Mouse (Mus musculus) ZHBTc4 (cell line): ENCODE data around the gene Bpifb3.

Experiments used
- DNase-seq: peaks from one replicate; pipeline ENCODE4 v3.0.0-alpha.2; 2011; ENCODE audit warnings: low read depth, low spot score

The Bpifb3 gene

DNA sequence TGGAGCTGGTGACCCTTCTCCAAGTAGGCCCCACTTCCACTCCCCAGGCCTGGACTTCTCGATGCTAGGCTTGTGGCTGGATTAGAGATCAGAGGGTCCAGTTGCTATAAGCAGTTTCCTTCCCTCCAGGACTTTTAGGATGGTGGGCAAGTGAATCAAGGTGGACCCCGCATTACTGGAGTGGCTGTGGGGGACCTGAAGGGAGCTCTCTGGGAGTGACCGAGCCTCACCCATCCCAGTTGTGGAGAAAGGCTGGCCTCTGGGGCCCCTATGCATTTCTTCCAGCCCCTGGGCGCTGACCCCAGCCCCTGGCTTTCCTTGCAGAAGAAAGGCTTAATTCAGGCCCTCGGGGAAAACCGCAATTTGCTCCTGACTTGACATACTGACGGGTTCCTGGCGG is at the start of gene Bpifb3:
Bpifb3 (plus strand) TSS at position 301 of the 400 bp plus-strand sequence.
- no peak for DNase-seq

DNA sequence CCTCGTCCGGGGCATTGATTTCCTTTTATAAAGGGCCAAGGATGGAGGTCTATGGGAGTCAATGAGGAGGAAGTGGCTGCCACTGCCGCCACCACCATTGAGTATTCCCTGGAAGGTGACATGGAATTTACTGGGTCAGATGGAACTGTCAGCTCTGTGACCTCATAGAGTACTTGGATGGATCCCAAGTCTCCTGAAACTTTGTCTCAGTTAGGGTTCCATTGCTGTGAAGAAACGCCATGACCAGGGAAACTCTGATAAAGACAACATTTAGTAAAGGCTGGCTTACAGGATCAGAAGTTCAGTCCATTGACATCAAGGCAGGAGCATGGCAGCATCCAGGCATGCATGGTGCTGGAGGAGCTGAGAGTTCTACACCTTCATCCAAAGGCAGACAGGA is 47.0 kb upstream of the Bpifb3 start, which contains the start of gene Sun5:
Sun5 (minus strand) TSS at position 101 of the 400 bp plus-strand sequence.
- no peak for DNase-seq

GRCm38 (mm10) chr2:153874745-153875144 is 43.3 kb upstream of the Bpifb3 start, which contains the start of gene Bpifb2:
TSS of gene Bpifb2 (plus strand) at chr2:153875045.
- no peak for DNase-seq

GRCm38 (mm10) chr2:153899111-153899510 is 18.9 kb upstream of the Bpifb3 start:
- no peak for DNase-seq

GRCm38 (mm10) chr2:153900088-153900487 is 17.9 kb upstream of the Bpifb3 start, which contains the start of gene Bpifb6:
TSS of gene Bpifb6 (plus strand) at chr2:153900388.
- DNase-seq = no peak

DNA sequence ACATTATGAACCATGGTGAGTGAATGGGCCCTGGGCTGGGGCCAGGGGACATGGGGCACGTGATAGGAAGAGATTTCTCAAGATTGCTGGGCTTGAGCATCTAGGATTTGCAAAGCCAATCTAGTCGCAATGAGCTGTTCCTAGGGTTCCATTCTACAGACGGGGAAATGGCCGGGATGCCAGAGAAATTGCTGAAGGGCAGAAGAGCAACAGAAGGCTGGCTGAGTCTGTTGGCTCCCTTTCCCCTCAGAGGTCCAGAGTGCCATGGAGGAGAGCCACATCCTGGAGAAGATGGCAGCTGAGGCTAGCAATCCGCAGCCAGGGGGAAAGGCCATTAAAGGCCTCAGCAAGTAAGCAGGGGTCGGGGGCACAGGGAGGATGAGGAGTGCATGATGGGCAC is 15.3 kb upstream of the Bpifb3 start:
- DNase-seq = no peak

DNA sequence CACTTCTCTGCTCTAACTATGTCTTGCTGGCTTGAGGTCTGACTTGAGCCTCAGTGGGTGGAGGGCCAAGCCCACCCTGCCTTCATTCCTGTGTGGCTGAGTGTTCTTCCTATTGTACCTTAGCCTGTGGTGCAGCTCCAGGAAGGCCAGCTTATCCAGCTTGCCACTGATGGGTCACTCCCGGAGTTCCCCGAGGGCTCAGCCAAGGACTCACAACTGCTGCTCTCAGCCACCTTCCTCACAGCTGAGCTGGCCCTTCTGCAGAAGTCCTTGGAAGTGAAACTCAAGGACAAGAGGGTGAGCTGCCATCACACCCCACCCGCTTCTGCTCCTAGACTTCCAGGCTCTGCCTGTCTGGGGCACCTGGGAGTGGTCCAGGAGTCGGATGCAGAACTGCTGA is 11.4 kb upstream of the Bpifb3 start:
- DNase-seq = no peak

DNA sequence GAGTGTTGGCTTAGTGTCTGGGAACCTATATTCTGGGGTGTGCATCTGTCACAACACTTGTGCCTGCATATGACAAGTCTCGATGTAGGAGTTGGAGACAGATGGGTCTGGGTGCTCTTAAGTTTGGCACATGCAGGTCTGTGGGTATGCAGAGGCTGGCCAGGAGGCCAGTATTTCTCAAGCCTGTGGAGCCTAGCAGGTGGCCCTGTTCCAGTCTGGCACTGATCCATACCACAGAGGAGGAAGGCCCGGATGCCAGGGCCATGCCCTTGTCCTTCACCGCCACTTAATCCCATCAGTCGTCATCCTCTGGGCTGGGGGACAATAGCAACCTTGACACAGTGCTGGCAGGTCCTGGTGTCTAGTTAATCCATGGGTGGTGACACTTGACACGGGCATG is 3.9 kb upstream of the Bpifb3 start:
- DNase-seq = no peak

- DNase-seq = no peak
These were observed 3.2 kb downstream of the Bpifb3 start for GRCm38 (mm10) chr2:153921246-153921645.

GRCm38 (mm10) chr2:153929871-153930413 is 11.9 kb downstream of the Bpifb3 start:
- DNase-seq = peak; percentile 82

DNA sequence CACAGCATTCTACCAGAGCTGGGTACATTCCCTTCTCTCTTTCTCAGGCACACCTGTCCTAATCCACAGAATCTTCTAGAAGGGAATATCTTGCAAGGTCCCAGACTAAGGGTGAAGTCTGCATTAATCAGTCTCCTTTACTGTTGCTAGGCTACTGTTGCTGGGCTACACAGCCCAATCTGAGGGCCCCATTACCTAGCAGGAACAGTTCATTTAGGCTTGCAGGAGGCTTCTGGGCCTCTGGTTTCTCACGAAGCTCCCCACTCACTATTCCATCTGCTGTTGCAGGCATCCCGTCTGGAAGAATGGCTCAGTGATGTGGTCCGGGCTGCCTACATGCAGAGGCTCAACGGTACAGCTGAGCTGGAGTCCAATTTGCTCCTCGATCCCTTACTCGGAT is 13.1 kb downstream of the Bpifb3 start:
- no peak for DNase-seq

GRCm38 (mm10) chr2:153933311-153933710 is 15.3 kb downstream of the Bpifb3 start:
- no peak for DNase-seq

DNA sequence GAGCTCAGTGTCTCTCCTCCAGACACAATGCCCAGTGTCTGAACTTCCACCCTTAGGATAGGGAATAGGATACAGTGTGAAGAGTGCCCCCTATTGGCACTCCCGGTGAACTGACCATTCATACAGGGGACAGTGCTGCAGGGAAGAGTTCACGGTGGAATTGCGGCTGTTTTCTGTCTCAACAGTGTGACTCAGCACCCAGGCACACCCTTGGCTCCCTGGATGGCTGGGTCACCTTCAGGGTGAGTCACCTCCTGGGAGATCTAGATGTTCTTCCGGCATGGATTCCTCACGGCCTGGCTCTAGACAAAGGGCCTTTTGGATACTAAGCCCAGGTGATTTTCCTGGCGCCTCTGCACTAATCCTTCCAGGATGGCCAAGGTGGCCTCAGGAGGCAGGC is 17.3 kb downstream of the Bpifb3 start:
- peak; percentile 81 for DNase-seq

GRCm38 (mm10) chr2:153937843-153938242 is 19.8 kb downstream of the Bpifb3 start, which contains the start of gene Bpifb4:
TSS of gene Bpifb4 (plus strand) at chr2:153938212.
- no peak for DNase-seq

DNA sequence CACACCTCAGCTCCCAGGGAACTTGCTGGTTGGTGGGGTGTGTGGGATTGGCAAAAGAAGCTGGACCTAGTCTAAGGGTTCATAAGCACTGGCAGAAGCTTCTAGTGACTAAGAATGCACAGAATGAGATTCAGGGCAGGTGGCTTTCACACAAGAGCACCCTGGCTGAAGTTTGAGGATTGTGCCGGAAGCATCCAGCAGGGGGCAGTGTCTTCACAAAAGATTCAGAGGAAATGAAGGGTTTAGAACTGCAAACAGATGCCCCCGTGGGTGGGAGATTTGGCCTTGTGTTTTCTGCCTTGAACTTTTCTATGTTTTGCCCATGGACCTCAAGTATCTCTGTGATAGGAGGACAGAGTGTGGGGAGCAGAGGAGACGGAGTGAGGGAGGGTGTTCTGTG is 25.5 kb downstream of the Bpifb3 start:
- peak; percentile 77 for DNase-seq

DNA sequence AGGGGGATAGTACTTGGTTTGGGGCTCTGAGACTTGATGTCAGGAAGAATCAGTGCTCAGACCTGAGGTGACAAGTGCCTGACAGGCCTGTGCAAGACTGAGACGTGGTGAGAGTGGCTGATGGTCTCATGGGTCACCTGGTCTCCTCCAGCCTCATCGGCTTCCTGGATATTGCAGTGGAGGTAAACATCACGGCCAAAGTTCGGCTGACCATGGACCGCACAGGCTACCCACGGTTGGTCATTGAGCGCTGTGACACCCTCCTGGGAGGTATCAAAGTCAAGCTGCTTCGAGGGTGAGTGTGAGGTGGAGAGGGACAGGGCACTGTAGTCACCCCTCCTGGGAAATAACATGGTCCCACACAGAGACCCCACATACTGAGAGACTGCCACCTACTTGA is 26.5 kb downstream of the Bpifb3 start:
- DNase-seq = no peak

GRCm38 (mm10) chr2:153952897-153953296 is 34.9 kb downstream of the Bpifb3 start:
- peak; percentile 87 for DNase-seq

- peak; percentile 94 for DNase-seq
These were observed 35.8 kb downstream of the Bpifb3 start for GRCm38 (mm10) chr2:153953836-153954235.

GRCm38 (mm10) chr2:153962821-153963331 is 44.8 kb downstream of the Bpifb3 start:
- no peak for DNase-seq

DNA sequence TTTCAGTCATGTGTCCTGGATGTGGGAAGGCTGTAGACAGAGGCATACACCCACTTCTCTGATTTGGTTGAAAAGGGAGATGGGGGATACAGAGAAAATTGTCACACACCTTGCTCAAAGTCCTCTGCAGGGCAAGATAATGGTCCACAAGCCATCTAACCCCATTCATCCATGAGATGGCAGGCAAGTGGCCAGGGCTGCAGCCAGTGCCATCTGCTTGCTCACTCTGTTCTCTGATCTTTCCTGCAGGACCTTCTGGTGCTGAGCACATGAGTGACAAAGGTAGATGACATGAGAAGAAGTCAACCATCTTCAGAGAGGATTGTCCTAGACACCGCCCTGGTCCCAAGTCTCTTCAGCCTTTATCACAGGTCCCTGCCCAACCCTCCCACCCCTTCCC is 45.3 kb downstream of the Bpifb3 start:
- DNase-seq = no peak

DNA sequence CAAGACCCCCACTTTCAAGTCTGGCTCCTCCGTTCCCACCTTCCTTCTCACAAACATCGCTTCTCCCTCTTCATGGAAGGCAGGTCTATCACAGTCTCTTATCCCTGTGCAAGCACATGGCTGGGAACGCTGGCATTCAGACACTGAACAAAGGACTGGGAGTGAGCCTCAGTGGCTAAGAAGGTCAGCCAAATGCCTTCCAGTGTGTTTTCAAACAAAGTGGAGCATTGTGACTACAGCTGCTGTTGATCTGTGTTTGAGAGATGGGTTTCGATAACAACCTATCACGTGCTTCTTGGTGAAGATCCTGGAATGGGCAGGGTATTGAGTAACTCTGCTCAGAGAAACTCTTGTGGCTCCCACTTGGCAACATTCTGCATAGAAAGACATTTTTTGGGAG is 52.2 kb downstream of the Bpifb3 start:
- no peak for DNase-seq

DNA sequence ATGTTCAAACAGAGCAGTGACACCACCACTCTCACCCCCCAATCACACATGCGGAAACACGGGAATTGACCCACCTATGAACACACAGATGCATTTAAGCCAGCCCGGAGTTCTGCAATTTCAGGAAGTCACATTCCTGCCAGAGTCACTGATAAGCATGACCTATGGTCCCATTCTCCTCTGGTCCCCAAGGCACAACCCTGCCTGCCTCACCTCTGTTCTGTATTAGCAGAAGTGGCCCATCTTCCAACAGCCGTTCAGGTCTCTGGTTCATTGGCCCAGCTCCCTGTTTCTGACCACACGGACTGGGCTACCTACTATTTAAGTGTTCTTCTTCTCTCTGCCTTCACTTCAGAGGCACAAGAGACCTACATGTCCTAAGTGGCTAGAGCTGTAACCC is 56.6 kb downstream of the Bpifb3 start, which contains the start of gene Bpifa6:
Bpifa6 (plus strand) TSS at position 364 of the 400 bp plus-strand sequence.
- no peak for DNase-seq
